Mouse (Mus musculus): ENCODE measurements around the gene Cnst. TPM values are rescaled to one million over a fixed set of nuclear protein-coding genes. Genes with fewer than 3 reads are reported as not detected.

Gene Cnst
- polyA plus RNA-seq, 1 experiment from 2014 or later: 32.9 TPM

DNA sequence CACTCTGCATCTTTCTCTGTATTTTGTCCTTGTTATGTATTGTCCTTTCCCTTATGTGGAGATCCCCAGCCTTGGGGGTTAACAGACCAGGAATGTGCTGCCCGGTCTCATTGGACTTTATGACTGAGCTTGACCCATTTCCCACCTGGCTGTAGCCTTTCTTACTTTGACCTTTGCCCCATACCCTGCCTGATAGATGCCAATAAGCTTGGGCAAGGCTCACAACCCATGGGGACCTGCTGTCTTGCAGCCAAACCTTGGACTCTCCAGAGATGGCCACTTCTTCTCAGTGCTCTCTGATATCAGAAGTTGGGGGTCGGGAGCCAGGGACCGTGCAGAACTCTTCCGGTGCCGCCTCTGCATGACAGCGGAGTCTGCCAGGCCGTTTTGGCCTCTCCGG lies 62.4 kb downstream of the Cnst start:
- H3K4me1 ChIP-seq (replicated peaks): peaks cover 21% of the 10 kb centered on the region
- no peak overlapping the region for H3K27ac ChIP-seq (replicated peaks)
- WGBS: 92% methylated on average over 8 of the region's 8 CpGs
- no peak for ATAC-seq (ENCODE audit: low read depth)
- no peaks in the 10 kb centered on the region for H3K27me3 ChIP-seq
- no peak overlapping the region for H3K4me2 ChIP-seq
- peaks cover 34% of the 10 kb centered on the region for H3K36me3 ChIP-seq
- no peaks in the 10 kb centered on the region for H3K9me3 ChIP-seq
- no peak overlapping the region for H3K4me3 ChIP-seq
- H3K9ac ChIP-seq: no peak overlapping the region

DNA sequence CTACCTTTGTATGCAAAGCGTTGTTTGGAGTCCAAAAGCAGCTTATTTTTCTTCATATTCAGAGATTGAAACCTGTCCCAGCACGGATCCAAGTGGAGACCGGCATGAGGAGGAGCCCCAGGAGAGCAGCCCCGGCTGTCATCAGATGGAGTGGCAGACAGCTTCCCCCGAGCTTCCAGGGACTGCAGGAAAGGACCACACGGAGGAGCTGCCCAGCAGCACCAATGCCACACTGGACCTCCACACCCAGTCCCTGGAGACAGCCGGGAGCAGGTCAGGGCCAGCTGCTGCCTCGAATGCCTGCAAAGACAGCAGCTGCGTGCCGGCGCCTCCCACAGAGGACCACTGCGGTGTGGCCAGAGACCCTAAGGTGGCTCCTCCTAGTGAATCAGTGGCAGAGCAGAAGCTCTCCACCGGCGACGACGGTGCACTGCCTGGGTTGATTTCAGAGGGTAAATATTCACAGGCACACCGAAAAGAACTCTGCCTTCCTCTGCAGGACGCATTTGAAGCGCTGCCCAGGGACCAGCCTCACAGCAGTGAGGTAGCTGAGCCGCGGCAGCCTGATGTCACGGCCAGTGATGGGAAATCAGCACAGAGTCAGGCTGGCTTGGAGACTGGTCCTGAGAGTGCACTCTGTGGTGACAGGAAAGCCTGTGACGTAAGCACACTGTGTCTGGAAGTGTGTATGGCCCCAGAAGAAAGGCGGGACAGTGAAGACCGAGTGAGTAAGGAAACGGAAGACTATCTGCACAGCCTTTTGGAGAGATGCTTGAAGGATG lies 63.7 kb downstream of the Cnst start:
- H3K27me3 ChIP-seq: no peaks in the 10 kb centered on the region
- H3K4me3 ChIP-seq: no peak overlapping the region
- ATAC-seq (ENCODE audit: low read depth): 0 out of 2 replicates have a peak, but pooled peaks have one; percentile 24
- H3K27ac ChIP-seq (replicated peaks): peak overlapping the region; percentile 72
- H3K36me3 ChIP-seq: peaks cover 35% of the 10 kb centered on the region
- peak overlapping the region; percentile 31; the same call in 1 of the 2 replicates for H3K9ac ChIP-seq
- no peaks in the 10 kb centered on the region for H3K9me3 ChIP-seq
- 46% methylated on average over 26 of the region's 26 CpGs for WGBS
- peaks cover 21% of the 10 kb centered on the region for H3K4me1 ChIP-seq (replicated peaks)
- H3K4me2 ChIP-seq: no peak overlapping the region

DNA sequence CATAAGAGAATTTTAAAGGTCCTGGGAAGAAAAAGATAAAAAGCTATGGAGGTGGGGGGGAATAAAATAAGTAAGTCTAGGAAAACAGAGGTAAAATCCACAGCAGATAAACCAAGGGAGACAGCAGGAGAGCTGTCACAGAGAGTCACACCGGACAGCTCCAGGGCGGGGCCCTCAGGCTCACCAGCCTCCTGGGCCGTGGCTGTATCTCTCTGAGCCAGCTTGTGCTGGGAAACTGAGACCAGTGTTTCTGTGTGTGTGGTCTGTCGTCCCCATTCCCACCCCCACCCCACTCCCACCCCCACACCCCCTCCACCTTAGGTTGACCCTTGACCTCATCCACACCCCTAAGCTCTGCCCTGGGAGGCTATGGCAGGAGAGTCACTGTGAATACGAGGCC lies 65.0 kb downstream of the Cnst start:
- Histone ChIP-seq H3K4me3 (no peak overlapping the region), H3K4me1 (replicated peaks) (peaks cover 21% of the 10 kb centered on the region), H3K27me3 (no peaks in the 10 kb centered on the region), H3K9ac (no peak overlapping the region), H3K4me2 (no peak overlapping the region), H3K27ac (replicated peaks) (no peak overlapping the region), H3K36me3 (peaks cover 28% of the 10 kb centered on the region), H3K9me3 (no peaks in the 10 kb centered on the region)
- no peak for ATAC-seq (ENCODE audit: low read depth)
- WGBS: 45% methylated on average over 5 of the region's 5 CpGs

DNA sequence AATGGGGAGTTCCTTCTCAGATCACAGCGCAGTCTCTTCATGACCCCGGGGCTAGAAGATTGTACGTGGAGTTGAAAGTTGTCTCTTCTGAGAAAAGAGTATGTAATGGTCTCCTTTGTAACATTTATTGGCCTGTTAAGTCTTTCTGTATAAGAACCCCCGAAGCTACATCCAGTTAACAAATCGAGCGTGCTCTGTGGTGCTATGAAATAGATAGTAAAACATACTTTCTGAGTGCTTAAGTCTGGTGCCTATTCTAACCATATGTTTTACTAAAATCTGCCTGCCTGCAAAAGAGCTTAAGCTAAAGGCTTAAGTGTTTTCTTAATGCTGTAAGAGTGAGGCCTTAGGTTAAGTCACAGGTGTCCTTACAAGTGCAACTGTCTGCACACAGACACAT lies 66.2 kb downstream of the Cnst start:
- no peak for ATAC-seq (ENCODE audit: low read depth)
- H3K4me1 ChIP-seq (replicated peaks): peaks cover 21% of the 10 kb centered on the region
- H3K27ac ChIP-seq (replicated peaks): peak overlapping the region; percentile 7; the same call in 1 of the 2 replicates
- no peaks in the 10 kb centered on the region for H3K9me3 ChIP-seq
- no peak overlapping the region for H3K9ac ChIP-seq
- no peak overlapping the region for H3K4me3 ChIP-seq
- 70% methylated on average over 6 of the region's 6 CpGs for WGBS
- peaks cover 26% of the 10 kb centered on the region for H3K36me3 ChIP-seq
- no peaks in the 10 kb centered on the region for H3K27me3 ChIP-seq
- H3K4me2 ChIP-seq: no peak overlapping the region

DNA sequence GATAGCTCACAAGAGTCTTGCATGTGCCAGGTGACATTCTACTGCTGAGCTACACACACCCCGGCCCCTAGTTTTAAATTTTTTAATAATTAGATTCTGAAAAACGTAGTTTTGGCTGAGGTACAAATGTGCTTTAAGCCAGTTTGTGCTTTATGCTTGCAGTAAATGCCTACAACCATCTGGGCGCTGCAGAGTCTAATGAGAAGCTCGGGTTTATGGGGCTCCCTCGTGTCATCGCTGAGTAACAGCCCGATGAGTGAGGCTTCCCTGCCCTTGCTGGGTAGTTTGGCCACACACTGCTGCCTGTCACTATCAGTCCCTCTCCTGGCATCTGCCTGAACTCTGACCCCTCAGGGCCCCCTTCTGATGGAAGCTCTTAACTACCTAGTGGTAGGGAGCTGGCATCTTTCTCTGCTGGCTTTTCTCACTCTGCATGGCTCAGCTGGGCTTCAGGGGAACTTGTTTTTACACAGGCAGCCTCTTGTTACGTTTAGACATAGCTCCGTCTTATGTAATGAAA lies 66.9 kb downstream of the Cnst start:
- H3K4me3 ChIP-seq: no peak overlapping the region
- H3K27ac ChIP-seq (replicated peaks): peak overlapping the region; percentile 7; the same call in 1 of the 2 replicates
- no peaks in the 10 kb centered on the region for H3K9me3 ChIP-seq
- H3K27me3 ChIP-seq: no peaks in the 10 kb centered on the region
- H3K4me1 ChIP-seq (replicated peaks): peaks cover 25% of the 10 kb centered on the region
- H3K36me3 ChIP-seq: peaks cover 24% of the 10 kb centered on the region
- H3K4me2 ChIP-seq: no peak overlapping the region
- H3K9ac ChIP-seq: no peak overlapping the region; the same call in 1 of the 2 replicates
- ATAC-seq (ENCODE audit: low read depth): no peak
- 42% methylated on average over 9 of the region's 9 CpGs for WGBS

DNA sequence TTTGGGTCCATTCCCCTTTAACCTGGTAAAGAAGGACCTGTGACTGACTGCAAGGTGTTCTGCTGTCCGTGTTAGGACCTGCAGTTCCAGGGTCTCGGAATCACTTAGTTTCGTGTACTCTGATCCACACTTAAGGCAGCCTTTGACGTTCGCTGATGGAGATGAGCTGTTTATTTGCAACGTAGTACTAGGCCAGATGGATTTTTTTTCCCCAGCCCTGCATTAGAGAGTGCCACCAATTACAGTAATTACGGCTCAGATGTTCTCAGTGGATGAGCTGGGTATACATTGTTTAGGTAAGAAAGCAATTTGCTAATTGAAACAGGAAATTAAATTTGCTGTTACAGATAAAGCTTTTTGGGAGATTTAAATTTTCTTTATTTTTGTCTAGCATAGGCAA lies 71.3 kb downstream of the Cnst start:
- WGBS: 69% methylated on average over 7 of the region's 7 CpGs
- Histone ChIP-seq H3K36me3 (peaks cover 9% of the 10 kb centered on the region), H3K27me3 (no peaks in the 10 kb centered on the region), H3K27ac (replicated peaks) (peak overlapping the region; percentile 70), H3K4me2 (no peak overlapping the region), H3K9ac (no peak overlapping the region), H3K4me3 (no peak overlapping the region), H3K9me3 (no peaks in the 10 kb centered on the region), H3K4me1 (replicated peaks) (peaks cover 17% of the 10 kb centered on the region)
- ATAC-seq (ENCODE audit: low read depth): no peak

DNA sequence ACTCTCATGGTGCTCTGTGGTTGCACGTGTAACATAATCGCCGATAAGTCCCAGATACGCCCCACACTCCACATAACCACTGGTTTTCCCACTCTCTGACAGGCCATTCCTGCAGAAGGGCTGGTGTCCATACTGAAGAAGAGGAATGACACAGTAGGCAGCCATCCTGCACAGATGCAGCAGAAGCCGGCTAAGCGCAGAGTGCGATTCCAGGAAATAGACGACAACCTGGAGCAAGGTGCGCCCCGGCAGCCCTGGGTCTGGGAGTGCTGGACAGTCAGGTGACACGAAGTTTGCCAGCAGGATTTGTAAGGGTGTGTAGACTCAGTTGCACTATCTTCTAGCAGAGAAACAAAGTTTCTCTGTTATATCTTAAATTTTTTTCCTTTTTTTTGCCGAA lies 76.5 kb downstream of the Cnst start:
- H3K27me3 ChIP-seq: no peaks in the 10 kb centered on the region
- H3K9ac ChIP-seq: no peak overlapping the region
- peaks cover 27% of the 10 kb centered on the region for H3K36me3 ChIP-seq
- H3K27ac ChIP-seq (replicated peaks): no peak overlapping the region
- H3K9me3 ChIP-seq: no peaks in the 10 kb centered on the region
- ATAC-seq (ENCODE audit: low read depth): no peak
- no peak overlapping the region for H3K4me2 ChIP-seq
- peaks cover 9% of the 10 kb centered on the region for H3K4me1 ChIP-seq (replicated peaks)
- 90% methylated on average over 12 of the region's 12 CpGs for WGBS
- H3K4me3 ChIP-seq: no peak overlapping the region

DNA sequence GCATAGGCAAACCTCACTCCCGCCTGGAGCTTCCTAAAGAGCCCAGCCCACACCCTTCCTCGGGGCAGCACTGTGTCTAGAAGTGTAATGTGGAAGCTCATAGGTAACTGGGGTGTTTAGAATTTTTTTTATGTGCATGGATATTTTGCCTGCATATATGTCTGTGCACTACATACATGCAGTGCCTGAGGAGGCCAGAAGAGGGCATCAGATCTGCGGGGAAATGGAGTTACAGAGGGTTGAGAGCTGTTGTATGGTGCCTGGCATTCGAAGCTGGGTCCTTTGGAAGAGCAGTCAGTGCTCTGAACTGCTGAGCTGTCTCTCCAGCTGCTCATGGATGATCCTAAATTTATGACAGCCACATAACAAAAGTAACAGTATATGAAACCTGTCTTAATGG lies 77.5 kb downstream of the Cnst start:
- Histone ChIP-seq H3K27me3 (no peaks in the 10 kb centered on the region), H3K4me1 (replicated peaks) (0 out of 2 replicates have a peak, but pooled peaks cover 3% of the 10 kb centered on the region), H3K4me2 (no peak overlapping the region), H3K9me3 (no peaks in the 10 kb centered on the region), H3K9ac (no peak overlapping the region), H3K36me3 (peaks cover 27% of the 10 kb centered on the region), H3K27ac (replicated peaks) (no peak overlapping the region), H3K4me3 (no peak overlapping the region)
- 0 out of 2 replicates have a peak, but pooled peaks have one; percentile 21 for ATAC-seq (ENCODE audit: low read depth)
- 62% methylated on average over 4 of the region's 4 CpGs for WGBS

DNA sequence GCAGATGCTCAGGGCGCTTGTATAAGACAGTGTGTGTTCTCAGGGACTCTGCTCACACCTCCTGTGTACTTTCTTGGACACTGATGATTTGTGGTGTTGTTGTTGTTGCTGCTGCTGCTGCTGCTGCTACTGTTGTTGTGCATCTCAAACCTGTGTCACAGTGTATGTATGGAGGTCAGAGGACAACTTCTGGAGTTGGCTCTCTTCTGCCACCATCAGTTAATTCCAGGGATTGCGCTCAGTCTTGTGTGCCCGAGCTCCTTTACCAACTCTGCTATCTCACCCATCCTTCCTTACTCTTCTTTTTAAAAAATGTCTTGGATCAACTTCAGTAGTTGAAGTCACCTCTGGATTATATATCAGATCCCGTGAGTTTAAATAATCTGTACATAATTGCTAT lies 78.2 kb downstream of the Cnst start:
- WGBS: 72% methylated on average over 4 of the region's 4 CpGs
- 0 out of 2 replicates have a peak, but pooled peaks cover 3% of the 10 kb centered on the region for H3K4me1 ChIP-seq (replicated peaks)

DNA sequence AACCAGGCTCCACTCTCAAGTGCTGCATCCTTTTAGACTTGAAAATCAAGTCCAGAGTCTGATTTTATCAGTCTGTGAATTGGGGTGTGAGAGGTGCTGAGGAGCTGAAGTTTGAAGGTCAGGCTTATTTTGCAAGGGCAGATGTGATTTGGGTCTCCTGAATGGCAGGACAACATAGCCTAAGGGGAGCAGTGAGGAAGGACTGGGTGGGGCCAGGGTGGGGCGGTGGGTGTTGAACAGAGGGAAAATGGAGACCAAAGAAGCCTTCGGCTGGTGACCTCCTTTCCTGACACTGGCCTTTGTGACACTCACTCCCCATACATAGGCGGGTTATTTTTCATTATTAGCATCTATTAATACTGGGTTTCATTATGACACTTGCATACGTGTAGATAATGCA lies 81.7 kb downstream of the Cnst start:
- no peak overlapping the region for H3K27ac ChIP-seq (replicated peaks)
- no peaks in the 10 kb centered on the region for H3K27me3 ChIP-seq
- no peaks in the 10 kb centered on the region for H3K9me3 ChIP-seq
- H3K9ac ChIP-seq: no peak overlapping the region
- no peak overlapping the region for H3K4me2 ChIP-seq
- H3K36me3 ChIP-seq: peaks cover 21% of the 10 kb centered on the region
- no peak overlapping the region for H3K4me3 ChIP-seq
- 84% methylated on average over 4 of the region's 4 CpGs for WGBS
- H3K4me1 ChIP-seq (replicated peaks): 0 out of 2 replicates have a peak, but pooled peaks cover 3% of the 10 kb centered on the region
- ATAC-seq (ENCODE audit: low read depth): no peak

More for the DNA sequence above, 78.2 kb downstream of the Cnst start:
- no peak overlapping the region for H3K4me3 ChIP-seq
- H3K27me3 ChIP-seq: no peaks in the 10 kb centered on the region
- no peak overlapping the region for H3K4me2 ChIP-seq
- H3K9me3 ChIP-seq: no peaks in the 10 kb centered on the region
- peaks cover 25% of the 10 kb centered on the region for H3K36me3 ChIP-seq
- ATAC-seq (ENCODE audit: low read depth): no peak
- H3K27ac ChIP-seq (replicated peaks): no peak overlapping the region
- no peak overlapping the region for H3K9ac ChIP-seq

DNA sequence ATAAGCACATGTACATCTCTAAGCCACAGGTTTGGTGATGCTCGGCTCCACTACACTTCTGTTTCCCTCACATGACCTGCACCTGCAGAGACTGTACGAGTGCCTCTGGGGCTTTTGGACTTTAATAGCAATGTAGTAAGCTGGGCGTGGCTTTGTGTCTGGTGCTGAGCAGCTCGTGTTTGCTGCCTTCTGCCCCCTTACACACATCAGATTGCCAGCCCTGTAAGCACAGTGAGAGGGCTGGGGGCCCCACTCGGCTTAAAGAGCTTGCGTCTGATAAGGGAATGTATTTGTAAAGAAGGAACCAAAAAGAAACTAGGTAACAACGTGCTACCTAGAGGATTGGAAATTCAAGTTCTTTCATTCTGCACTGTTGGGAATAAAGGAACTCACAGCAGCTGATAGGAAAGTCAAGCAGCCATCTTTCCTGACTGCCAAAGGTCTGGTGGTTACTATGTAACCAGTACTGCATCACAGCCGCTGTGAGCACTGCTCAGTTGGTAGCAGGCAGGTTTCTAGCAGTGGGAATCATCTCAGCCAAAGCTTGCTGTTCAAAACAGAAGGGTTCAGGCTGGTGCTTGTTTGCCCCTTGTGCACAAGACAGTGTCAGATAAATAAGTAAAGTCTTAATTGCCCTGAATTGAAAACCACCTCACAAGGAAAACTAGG lies 82.4 kb downstream of the Cnst start:
- Histone ChIP-seq H3K9me3 (no peaks in the 10 kb centered on the region), H3K4me1 (replicated peaks) (0 out of 2 replicates have a peak, but pooled peaks cover 3% of the 10 kb centered on the region), H3K9ac (no peak overlapping the region), H3K36me3 (peaks cover 16% of the 10 kb centered on the region), H3K27me3 (no peaks in the 10 kb centered on the region), H3K27ac (replicated peaks) (no peak overlapping the region), H3K4me2 (no peak overlapping the region), H3K4me3 (no peak overlapping the region)
- no peak for ATAC-seq (ENCODE audit: low read depth)
- WGBS: 67% methylated on average over 8 of the region's 8 CpGs

DNA sequence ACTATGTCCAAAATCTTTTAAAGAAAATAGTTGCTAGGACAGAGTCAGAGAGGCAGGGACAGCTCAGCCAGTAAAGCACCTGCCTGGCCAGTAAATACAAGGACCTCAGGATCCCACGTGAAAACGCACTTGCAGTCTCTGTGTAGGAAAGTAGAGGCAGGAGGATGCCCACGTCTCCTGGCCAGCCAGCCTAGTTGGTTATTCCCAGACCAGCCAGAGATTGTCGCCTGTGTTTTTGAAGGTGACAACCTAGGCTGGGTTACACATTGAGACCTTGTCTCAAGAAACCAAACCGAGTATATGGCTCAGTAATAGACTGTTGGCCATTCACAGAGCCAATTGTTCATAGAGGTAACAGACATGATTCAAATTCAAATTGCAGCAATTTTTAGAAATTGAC lies 83.1 kb downstream of the Cnst start:
- H3K4me1 ChIP-seq (replicated peaks): 0 out of 2 replicates have a peak, but pooled peaks cover 3% of the 10 kb centered on the region
- H3K9ac ChIP-seq: no peak overlapping the region
- H3K9me3 ChIP-seq: no peaks in the 10 kb centered on the region
- no peak overlapping the region for H3K4me3 ChIP-seq
- peaks cover 16% of the 10 kb centered on the region for H3K36me3 ChIP-seq
- H3K27ac ChIP-seq (replicated peaks): no peak overlapping the region
- H3K27me3 ChIP-seq: no peaks in the 10 kb centered on the region
- WGBS: 79% methylated on average over 5 of the region's 5 CpGs
- no peak overlapping the region for H3K4me2 ChIP-seq
- ATAC-seq (ENCODE audit: low read depth): no peak

Data from neural tube, embryonic 13.5 days (tissue).